Mouse (Mus musculus) liver, embryonic 13.5 days (tissue): ENCODE measurements around the gene Rgmb. TPM values are rescaled to one million over a fixed set of nuclear protein-coding genes. Genes with fewer than 3 reads are reported as not detected.

Experiments
- ATAC-seq: fragments of 200-750 bp; cut with Nextera tagmentation; 2 replicates; pipeline ENCODE4 v1.8.0; 2017; ENCODE audit warnings: low read depth, mild to moderate bottlenecking, moderate number of reproducible peaks, moderate library complexity
- DNase-seq: peaks from one replicate; pipeline ENCODE4 v3.0.0; 2022
- H3K27ac ChIP-seq: fragments of 300-500 bp; sonication (generic); 2 replicates; pipeline ENCODE4 v1.5.1; 2015; ENCODE audit warnings: moderate library complexity, mild to moderate bottlenecking, inconsistent platforms
- H3K27me3 ChIP-seq: fragments of 300-500 bp; sonication (generic); 2 replicates; pipeline ENCODE4 v1.6.1; 2015; ENCODE audit warnings: mild to moderate bottlenecking, inconsistent platforms
- H3K36me3 ChIP-seq: fragments of 300-500 bp; sonication (generic); 2 replicates; pipeline ENCODE4 v1.6.1; 2015; ENCODE audit warnings: mild to moderate bottlenecking, inconsistent platforms
- H3K4me1 ChIP-seq: fragments of 300-500 bp; sonication (generic); replicated peaks from 2 replicates; pipeline ENCODE4 v1.6.1; 2015; ENCODE audit warnings: inconsistent platforms
- H3K4me2 ChIP-seq: fragments of 300-500 bp; sonication (generic); 2 replicates; pipeline ENCODE4 v1.6.1; 2015; ENCODE audit warnings: inconsistent platforms, mild to moderate bottlenecking, moderate library complexity
- H3K4me3 ChIP-seq: fragments of 300-500 bp; sonication (generic); replicated peaks from 2 replicates; pipeline ENCODE4 v1.5.1; 2015; ENCODE audit warnings: mild to moderate bottlenecking, inconsistent platforms
- H3K9ac ChIP-seq: fragments of 300-500 bp; sonication (generic); 2 replicates; pipeline ENCODE4 v1.6.1; 2015; ENCODE audit warnings: mild to moderate bottlenecking, inconsistent platforms
- H3K9me3 ChIP-seq: fragments of 300-500 bp; sonication (generic); replicated peaks from 2 replicates; pipeline ENCODE4 v1.6.1; 2016; ENCODE audit warnings: inconsistent platforms
- WGBS: fragments of 180-500 bp; shearing (Covaris S2); methylation state at CpG from one replicate; pipeline ENCODE4 v1.1.7; 2015; ENCODE audit not compliant: insufficient replicate concordance; 5-methylcytosine and 5-hydroxymethylcytosine counted together
- polyA plus RNA-seq: library from polyadenylated mRNA; unstranded; fragments of >200 nt; fragmentation: Nextera tagmentation; extraction: Ambion mirVana; gene quantifications from 2 replicates; pipeline ENCODE4 v1.2.1, GENCODE M21; 2015

Rgmb gene
- polyA plus RNA-seq, 1 experiment from 2014 or later: 0.74 TPM

DNA sequence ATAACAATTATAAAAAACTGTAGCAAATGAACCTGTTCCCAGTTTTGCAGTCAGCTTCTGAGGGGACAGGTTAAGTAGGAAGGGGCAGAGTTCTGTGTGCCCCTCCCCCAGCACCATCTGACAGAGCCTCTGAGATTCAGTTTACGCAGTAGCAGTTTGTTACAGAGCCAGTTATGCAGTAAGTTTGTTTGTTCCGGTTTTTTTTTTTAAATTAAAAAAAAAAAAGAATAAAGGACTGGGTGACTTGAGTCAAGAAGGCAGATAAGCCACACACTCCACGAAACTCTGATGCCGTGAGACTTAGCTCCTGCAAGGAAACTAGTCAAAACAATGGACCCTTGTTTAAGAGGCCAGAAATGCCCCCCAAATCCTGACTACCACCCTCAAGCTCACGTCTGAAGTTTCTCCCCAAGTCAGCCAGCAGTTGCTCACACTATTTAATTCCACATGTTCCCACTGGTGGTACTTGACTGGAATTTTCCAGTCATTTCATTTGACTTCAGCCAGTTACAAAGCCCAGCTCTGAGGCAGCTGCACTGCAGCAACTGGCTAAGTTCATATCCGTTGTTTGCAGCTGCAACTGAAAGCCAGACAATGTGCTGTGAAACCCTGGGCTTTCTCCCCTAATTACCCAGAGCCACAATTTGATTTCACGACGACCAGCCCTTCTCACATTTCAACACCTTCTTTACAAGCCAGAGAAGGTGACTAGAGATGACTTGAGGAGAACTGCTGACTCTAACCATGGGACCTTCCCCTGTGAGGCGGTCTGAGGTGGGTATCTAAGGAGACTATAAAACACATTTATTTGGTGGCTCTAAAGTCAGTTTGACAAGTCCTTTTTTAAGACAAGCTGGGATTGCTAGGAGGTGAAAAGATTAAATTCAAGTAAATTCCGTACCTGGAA is 22.1 kb downstream of the Rgmb start:
- WGBS: 28% methylated on average over 10 of the region's 10 CpGs
- no peaks in the 10 kb centered on the region for H3K36me3 ChIP-seq
- H3K27ac ChIP-seq: no peak overlapping the region
- H3K4me1 ChIP-seq: no peaks in the 10 kb centered on the region
- DNase-seq: no peak
- H3K4me2 ChIP-seq: no peak overlapping the region
- no peak for ATAC-seq
- H3K9me3 ChIP-seq: no peaks in the 10 kb centered on the region
- no peak overlapping the region for H3K4me3 ChIP-seq
- no peak overlapping the region for H3K9ac ChIP-seq
- H3K27me3 ChIP-seq: no peaks in the 10 kb centered on the region

DNA sequence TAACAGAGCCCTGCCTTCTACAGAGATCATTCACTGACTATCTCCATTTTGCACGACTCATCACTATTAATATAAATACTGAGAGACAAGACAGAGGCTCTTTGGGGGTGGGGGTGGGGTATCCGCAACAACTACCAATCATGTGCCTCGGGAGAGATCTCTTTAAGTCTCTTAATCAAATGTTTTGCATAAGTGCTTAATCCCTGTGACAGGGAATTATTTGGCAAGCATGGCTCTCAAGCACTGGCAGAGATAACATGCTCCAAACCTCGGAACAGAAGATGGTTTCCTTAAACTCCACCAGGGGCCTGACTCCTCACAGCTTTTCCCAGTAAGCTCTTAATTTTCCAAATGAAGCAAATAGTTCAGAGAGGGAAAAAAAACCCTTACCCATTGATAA is 22.8 kb downstream of the Rgmb start:
- H3K27me3 ChIP-seq: no peaks in the 10 kb centered on the region
- no peak overlapping the region for H3K4me3 ChIP-seq
- no peak for DNase-seq
- no peak for ATAC-seq
- no peak overlapping the region for H3K4me2 ChIP-seq
- H3K4me1 ChIP-seq: no peaks in the 10 kb centered on the region
- no peak overlapping the region for H3K9ac ChIP-seq
- no peaks in the 10 kb centered on the region for H3K36me3 ChIP-seq
- H3K27ac ChIP-seq: no peak overlapping the region
- no peaks in the 10 kb centered on the region for H3K9me3 ChIP-seq
- WGBS: 42% methylated on average over 4 of the region's 4 CpGs

DNA sequence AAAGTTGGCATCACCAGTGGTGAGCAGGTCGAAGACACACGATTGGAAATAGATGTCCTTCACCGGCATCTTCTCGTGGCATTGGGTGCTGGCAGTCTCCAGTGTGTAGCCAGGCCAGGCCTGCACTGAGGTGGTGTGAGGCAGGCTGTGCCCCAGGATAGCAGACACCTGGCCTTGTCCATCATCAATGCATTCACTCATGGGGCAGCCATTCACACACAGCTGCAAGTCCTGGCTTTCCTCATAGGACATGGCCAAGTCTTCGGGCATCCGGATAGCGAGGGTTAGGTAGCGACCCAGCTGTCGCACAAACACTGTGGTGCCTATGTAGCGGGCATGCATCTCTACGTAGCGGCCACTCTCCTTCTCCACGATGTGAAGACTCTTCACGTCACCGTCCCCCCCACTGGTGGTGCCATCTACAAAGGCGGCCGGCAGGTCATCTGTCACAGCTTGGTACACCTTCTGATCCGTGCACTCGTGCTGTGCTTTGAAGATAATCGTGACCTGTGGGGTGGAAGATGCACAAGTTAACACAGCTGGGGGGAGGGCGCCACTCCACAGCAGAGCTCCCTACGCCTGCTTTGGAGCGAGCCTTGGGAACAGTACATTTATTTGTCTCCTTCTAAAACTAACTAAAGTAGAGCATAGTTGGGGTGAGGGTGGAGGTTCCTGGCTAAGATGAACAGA is 23.4 kb downstream of the Rgmb start:
- DNase-seq (no peak), ATAC-seq (no peak)
- 78% methylated on average over 23 of the region's 23 CpGs for WGBS
- H3K4me1 ChIP-seq: no peaks in the 10 kb centered on the region
- no peaks in the 10 kb centered on the region for H3K9me3 ChIP-seq
- H3K27me3 ChIP-seq: no peaks in the 10 kb centered on the region
- H3K9ac ChIP-seq: no peak overlapping the region
- H3K36me3 ChIP-seq: no peaks in the 10 kb centered on the region
- no peak overlapping the region for H3K4me2 ChIP-seq
- H3K4me3 ChIP-seq: no peak overlapping the region
- H3K27ac ChIP-seq: no peak overlapping the region

DNA sequence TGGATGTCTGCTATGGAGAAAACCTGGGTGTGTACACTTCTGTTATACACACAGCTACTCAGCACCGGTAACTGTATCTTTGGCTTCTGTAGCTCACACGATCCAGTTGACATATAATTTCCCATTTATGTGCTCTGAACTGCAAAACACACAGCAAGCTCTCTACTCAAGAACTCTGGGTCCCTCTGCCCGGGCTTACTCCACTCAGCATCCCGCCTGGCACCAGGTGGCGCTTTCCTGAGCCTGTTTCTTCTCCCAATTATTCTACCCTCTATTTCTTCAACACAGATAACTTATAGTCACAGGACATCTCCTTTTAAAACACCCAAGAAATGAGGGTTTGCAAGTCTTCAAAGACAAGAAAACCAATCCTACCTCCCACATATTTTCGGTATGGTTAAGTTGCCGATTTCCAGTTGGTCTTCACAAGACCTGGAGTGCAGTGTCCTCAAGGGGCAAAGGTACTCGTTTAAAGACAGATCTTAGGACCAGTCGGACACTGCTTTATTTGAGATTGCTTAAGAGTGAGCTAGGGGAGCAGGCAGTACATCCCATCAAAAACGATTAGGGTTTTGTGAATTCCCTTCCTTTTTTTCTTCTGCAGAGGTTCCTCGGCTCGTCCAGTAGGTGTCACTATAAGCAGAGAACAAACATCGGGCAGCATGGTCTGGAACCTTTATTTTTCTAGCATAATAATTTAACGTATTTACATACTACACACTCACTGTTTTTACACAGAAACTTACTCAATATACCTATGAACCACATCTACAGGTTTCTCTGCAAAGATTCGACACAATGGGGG is 26.6 kb downstream of the Rgmb start:
- DNase-seq: no peak
- H3K9me3 ChIP-seq: no peaks in the 10 kb centered on the region
- no peak overlapping the region for H3K27ac ChIP-seq
- WGBS: 34% methylated on average over 15 of the region's 15 CpGs
- no peak overlapping the region for H3K9ac ChIP-seq
- H3K4me3 ChIP-seq: no peak overlapping the region
- no peaks in the 10 kb centered on the region for H3K27me3 ChIP-seq
- H3K36me3 ChIP-seq: no peaks in the 10 kb centered on the region
- no peak for ATAC-seq
- no peak overlapping the region for H3K4me2 ChIP-seq
- H3K4me1 ChIP-seq: no peaks in the 10 kb centered on the region

DNA sequence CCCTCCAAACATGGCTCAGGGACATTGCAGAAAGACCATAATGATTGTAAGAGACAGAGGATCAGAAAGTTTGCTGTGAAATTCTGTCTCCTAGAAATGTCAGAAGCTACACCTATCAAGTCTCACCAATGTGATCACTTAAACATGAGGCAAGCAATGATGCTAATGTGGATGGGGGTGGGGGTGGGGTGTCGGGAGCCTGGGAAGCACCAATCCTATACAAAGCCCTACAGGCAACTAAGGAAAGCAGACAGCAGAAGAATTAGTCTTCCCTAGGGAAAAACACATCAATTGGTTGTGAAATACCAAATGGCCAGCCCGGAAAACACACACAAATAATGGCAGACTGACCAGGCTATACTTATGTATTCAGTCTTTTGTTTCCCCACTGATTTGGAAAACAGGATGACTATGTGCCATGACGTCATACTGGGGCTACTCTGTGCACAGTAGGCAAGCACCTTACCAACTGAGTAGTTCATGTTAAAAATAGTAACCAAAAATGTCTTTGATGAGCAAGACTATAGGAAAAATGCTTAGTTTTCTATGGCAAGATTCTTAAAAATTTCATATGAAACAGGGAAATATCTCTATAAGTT is 31.5 kb downstream of the Rgmb start:
- H3K9me3 ChIP-seq: no peaks in the 10 kb centered on the region
- no peak overlapping the region for H3K4me2 ChIP-seq
- ATAC-seq (no peak), DNase-seq (no peak)
- no peaks in the 10 kb centered on the region for H3K36me3 ChIP-seq
- WGBS: 58% methylated on average over 3 of the region's 3 CpGs
- H3K4me3 ChIP-seq: no peak overlapping the region
- H3K4me1 ChIP-seq: no peaks in the 10 kb centered on the region
- no peak overlapping the region for H3K27ac ChIP-seq
- H3K9ac ChIP-seq: no peak overlapping the region
- no peaks in the 10 kb centered on the region for H3K27me3 ChIP-seq

DNA sequence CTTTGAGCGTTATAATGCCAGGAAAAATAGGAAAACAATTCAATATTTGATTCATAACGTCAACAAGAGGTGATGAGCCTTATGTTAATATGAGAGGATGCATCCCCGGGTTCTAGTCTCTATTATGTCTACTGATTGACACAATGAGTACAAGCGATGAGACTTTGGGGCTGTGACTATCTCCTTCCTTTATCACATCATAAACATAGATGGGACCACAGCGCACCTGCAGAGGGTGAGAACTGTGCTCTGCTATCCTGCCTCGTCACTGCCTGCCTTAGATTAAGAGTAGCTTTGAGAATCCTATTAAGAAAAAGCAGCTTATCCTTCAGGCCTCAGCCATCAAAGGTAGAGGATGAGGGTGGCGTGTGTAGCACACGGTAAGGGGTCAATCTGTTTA is 40.1 kb downstream of the Rgmb start:
- Histone ChIP-seq H3K4me3 (no peak overlapping the region), H3K27me3 (no peaks in the 10 kb centered on the region), H3K27ac (no peak overlapping the region), H3K9me3 (no peaks in the 10 kb centered on the region), H3K4me2 (no peak overlapping the region), H3K9ac (no peak overlapping the region), H3K4me1 (no peaks in the 10 kb centered on the region), H3K36me3 (no peaks in the 10 kb centered on the region)
- ATAC-seq (no peak), DNase-seq (no peak)
- 70% methylated on average over 8 of the region's 8 CpGs for WGBS

DNA sequence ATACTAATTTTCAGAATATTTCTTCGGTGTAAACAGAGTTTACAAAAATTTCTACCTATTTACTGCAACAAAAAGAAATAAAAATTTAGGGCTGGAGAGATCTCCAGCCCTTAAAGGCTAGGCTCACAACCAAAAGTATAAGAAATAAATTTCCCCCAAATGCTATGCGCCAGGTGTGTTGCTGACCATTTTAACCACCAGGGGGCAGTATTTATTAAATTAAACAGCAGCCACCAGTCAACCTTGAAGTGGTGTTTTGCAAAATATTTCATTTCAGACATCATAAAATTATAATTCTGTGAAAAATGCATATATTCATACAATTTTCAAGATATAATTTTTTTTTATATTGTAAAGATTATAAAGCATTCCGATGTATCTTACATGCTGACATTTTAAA is 43.8 kb downstream of the Rgmb start:
- WGBS: 20% methylated on average over 3 of the region's 3 CpGs
- H3K4me1 ChIP-seq: no peaks in the 10 kb centered on the region
- ATAC-seq (no peak), DNase-seq (no peak)
- H3K27ac ChIP-seq: no peak overlapping the region
- no peak overlapping the region for H3K9ac ChIP-seq
- H3K27me3 ChIP-seq: no peaks in the 10 kb centered on the region
- H3K9me3 ChIP-seq: no peaks in the 10 kb centered on the region
- no peak overlapping the region for H3K4me3 ChIP-seq
- no peak overlapping the region for H3K4me2 ChIP-seq
- H3K36me3 ChIP-seq: no peaks in the 10 kb centered on the region

DNA sequence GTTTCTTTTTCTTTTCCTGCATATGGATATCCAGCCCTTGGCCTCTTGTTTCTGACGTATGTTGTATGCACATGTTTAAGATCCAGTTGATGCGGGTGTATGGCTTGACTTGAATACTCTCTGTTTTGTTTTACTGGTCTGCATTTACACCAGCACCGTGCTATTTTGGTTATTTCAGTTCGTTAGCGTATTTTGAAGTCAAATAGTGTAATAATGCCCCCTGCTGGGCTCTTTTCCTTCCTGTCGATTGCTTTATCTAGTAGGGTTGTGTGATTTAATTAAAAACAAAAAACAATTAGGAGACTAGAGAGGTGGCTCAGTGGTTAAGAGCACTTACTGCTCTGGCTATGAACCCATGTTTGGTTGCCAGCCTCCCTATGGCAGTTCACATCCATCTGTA is 52.9 kb downstream of the Rgmb start:
- no peak overlapping the region for H3K9ac ChIP-seq
- no peaks in the 10 kb centered on the region for H3K4me1 ChIP-seq
- no peak overlapping the region for H3K27ac ChIP-seq
- H3K27me3 ChIP-seq: no peaks in the 10 kb centered on the region
- no peak overlapping the region for H3K4me3 ChIP-seq
- H3K36me3 ChIP-seq: no peaks in the 10 kb centered on the region
- ATAC-seq (no peak), DNase-seq (no peak)
- H3K9me3 ChIP-seq: no peaks in the 10 kb centered on the region
- H3K4me2 ChIP-seq: no peak overlapping the region
- WGBS: 60% methylated on average over 6 of the region's 6 CpGs

DNA sequence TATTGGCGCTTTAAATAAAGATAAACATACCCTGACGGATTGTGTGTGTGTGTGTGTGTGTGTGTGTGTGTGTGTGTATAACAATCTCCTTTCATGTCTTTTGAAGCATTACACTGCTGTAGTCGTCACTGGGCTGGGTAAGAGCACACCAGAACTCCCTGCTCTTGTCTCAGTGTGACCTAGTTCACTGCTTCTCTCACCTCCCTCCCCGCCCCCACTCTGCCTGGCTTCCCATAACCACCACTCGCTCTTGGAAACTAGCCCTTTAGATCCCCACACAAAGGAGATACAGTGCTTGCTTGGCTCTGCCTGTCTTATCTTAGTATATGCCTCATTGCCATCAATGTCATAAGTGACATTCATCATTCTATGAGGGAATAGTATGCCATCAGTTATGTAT is 54.5 kb downstream of the Rgmb start:
- Histone ChIP-seq H3K4me1 (no peaks in the 10 kb centered on the region), H3K9me3 (no peaks in the 10 kb centered on the region), H3K36me3 (peaks cover 5% of the 10 kb centered on the region), H3K9ac (no peak overlapping the region), H3K4me2 (no peak overlapping the region), H3K4me3 (no peak overlapping the region), H3K27ac (no peak overlapping the region), H3K27me3 (no peaks in the 10 kb centered on the region)
- no peak for DNase-seq
- ATAC-seq: no peak
- WGBS: 56% methylated on average over 5 of the region's 5 CpGs

DNA sequence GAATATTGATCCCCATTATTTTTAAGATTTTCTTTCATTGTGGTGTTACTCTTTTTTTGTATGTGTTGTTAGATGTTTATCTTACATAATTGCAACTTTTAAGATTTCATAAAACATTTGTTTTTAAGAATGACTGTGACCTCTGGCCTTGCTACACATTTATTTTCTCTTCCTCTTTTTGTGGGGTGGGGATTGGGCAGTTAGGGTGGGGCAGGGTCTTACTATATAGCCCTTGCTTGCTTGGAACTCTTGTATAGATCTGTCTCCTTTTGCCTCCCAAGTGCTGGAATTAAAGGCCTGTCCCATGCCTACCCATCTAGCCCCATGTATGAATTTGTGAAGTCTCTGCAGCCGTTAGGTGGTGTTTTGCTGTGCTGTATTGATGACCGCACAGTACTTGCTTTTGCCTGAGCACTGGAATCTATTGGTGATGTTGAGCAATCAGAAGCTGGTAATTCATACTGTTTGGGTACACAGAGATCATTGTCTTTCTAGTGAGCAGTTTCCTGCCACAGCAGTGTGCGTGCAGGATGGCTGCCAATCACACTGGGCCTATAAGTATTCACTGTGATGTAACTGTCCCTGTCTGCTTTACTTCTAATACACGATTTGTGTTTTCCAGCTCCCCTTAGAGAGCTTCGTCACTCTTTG is 56.1 kb downstream of the Rgmb start:
- no peak; the same call in 1 of the 2 replicates for ATAC-seq
- WGBS: 63% methylated on average over 5 of the region's 5 CpGs
- H3K9me3 ChIP-seq: no peaks in the 10 kb centered on the region

DNA sequence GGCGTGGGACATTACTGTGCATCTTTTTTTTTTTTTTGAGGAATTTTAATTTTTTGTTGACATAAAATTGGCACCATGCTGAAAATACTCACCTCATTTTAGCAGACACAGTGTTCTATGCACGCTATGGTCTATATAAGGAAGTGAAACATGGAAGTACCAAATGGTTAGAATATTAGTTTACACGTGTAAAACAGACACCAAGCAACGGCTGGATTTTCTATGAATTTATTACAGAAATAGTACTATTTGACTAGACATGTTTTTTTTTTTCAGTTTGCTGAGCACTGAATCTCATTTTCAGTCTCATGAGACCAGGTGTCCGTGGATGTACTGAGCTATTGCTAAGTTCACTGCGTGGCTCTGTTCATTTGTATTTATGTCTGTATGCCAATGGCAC is 56.9 kb downstream of the Rgmb start:
- no peak overlapping the region for H3K9ac ChIP-seq
- H3K4me1 ChIP-seq: no peaks in the 10 kb centered on the region
- H3K27ac ChIP-seq: no peak overlapping the region
- H3K4me2 ChIP-seq: no peak overlapping the region
- no peak for DNase-seq
- H3K27me3 ChIP-seq: no peaks in the 10 kb centered on the region
- WGBS: 69% methylated on average over 6 of the region's 6 CpGs
- no peak overlapping the region for H3K4me3 ChIP-seq
- H3K9me3 ChIP-seq: no peaks in the 10 kb centered on the region
- no peak for ATAC-seq
- peaks cover 25% of the 10 kb centered on the region for H3K36me3 ChIP-seq

More for the DNA sequence above, 56.1 kb downstream of the Rgmb start:
- no peak overlapping the region for H3K27ac ChIP-seq
- no peak for DNase-seq
- H3K27me3 ChIP-seq: no peaks in the 10 kb centered on the region
- H3K4me1 ChIP-seq: no peaks in the 10 kb centered on the region
- peaks cover 20% of the 10 kb centered on the region for H3K36me3 ChIP-seq
- H3K4me3 ChIP-seq: no peak overlapping the region
- H3K4me2 ChIP-seq: no peak overlapping the region
- no peak overlapping the region for H3K9ac ChIP-seq
